Mouse (Mus musculus): ENCODE data around the gene Tppp. TPM values are rescaled to one million over a fixed set of nuclear protein-coding genes. Genes with fewer than 3 reads are reported as not detected.

Gene Tppp
- polyA plus RNA-seq (2012; rRNA removed) (1.8 and 2.2 TPM in 2 replicates), polyA plus RNA-seq (2014; fragmentation: Nextera tagmentation; extraction: Ambion mirVana) (1.7 and 2.4 TPM in 2 replicates)

DNA sequence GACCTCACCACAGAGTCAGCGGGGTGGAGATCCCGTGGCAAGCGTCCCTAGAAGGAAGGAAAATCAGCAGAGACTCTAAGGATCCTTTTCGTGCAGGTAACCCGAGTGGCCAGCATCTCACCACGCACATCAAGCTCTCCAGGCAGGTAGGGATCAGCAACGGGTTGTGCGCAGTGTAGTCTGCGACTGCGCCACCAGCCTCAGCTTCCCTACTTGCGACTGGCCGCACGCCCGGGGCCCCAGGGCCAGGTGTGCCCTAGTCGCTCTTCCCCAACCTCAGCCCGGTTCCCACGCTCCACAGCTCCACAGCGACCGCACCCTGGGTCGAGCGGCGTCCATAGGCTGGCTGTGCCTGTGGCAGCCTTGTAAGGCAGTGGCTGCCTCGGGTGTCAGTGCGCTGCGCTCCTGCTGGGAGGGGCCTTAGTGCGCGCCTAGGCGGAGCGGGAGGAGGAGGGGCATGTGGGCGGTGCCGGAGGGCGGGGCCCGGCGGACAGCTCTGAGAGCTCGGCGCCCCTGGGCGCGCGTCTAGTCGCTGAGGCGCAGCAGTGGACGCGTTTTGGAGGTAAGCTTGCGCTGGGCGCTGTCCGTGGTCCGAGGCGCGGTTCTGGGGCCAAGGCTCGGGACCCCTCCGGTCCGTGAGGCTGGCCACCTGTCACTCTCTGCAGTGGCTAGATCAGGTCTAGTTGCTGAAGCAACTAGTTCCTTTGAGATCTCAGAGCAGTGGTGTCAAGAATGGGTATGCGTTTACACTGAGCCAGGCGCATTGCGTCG is at the start of gene Tppp:
Gene Tppp (plus strand): TSS at position 460 of the 771 bp plus-strand sequence.
- Histone ChIP-seq H3K9me3 (ENCODE audit: control insufficient read depth, low read length) (no peaks in the 10 kb centered on the region), H3K4me2 (replicated peaks; ENCODE audit: low read depth, low read length, severe bottlenecking) (peak within 1 kb of the TSS; percentile 98), H3K27me3 (ENCODE audit: control insufficient read depth, insufficient read depth, low read length) (0 out of 2 replicates have a peak, but pooled peaks cover 19% of the 10 kb centered on the region), H3K27ac (replicated peaks; ENCODE audit: low read depth, low read length) (no peak within 1 kb of the TSS), H3K36me3 (ENCODE audit: control insufficient read depth, insufficient read depth, low read length) (no peaks in the 10 kb centered on the region), H3K9ac (ENCODE audit: low read depth, low read length, severe bottlenecking) (peak within 1 kb of the TSS; percentile 50), H3K4me3 (replicated peaks; ENCODE audit: low read length) (peak within 1 kb of the TSS; percentile 47), H3K4me1 (ENCODE audit: control insufficient read depth, insufficient read depth, low read length) (peaks cover 9% of the 10 kb centered on the region)
- WGBS, result 1% methylated on average over 56 of the region's 56 CpGs
- peak; percentile 91 for DNase-seq (ENCODE audit: low spot score)
- ATAC-seq (ENCODE audit: low FRiP score, low read depth), result peak; percentile 95
- no peak for TF ChIP-seq POLR2A (IDR thresholded peaks at IDR 0.05; ENCODE audit: borderline replicate concordance, extremely low read depth, insufficient read depth, insufficient read length)

DNA sequence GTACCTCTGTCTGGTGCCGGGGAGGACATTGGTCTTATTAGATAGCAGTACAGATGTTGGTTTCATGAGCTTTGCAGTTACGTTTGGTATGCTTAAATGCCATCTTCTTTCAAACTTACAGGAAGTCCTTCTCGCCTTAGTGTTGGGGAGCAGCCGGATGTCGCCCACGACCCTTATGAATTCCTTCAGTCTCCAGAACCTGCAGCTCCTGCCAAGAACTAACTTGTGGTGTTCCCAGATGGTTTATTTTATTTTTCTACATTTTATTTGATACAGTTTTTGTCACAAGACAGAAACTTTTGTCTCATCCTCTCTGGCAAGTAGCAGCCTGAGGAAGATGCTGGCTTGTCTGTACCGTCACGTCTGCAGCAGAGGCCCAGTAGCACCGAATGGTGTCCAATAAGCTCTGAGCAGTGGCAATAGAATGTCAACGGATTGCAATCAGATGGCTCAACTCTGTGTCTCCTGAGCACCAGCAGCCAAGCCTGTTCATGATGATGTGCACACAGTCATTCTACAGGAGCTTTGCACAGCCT is 49.0 kb upstream of the Tppp start:
- ATAC-seq (ENCODE audit: low FRiP score, low read depth), result no peak
- no peak overlapping the region for H3K4me2 ChIP-seq (replicated peaks; ENCODE audit: low read depth, low read length, severe bottlenecking)

DNA sequence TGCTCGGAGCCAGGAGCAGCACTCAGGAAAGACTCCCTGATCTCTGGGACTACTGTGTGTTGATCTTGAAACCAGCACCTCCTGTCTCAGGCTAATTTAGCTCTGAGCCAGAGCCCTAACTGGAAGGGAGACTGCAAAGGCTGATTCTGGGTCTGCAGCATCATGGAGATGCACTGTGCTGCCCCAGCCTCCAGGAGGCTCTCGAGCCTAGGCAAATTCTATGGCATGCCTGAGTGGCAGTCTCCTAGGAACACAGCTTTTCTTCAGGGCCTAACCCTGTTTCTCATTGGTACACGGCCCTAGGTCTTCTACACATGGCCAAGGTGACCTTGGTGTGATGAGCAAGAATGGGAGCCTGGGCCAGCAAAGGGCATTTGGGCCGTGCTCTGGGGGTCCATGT is 48.0 kb upstream of the Tppp start:
- no peak overlapping the region for H3K9ac ChIP-seq (ENCODE audit: low read depth, low read length, severe bottlenecking)
- H3K4me1 ChIP-seq (ENCODE audit: control insufficient read depth, insufficient read depth, low read length), result no peaks in the 10 kb centered on the region
- no peaks in the 10 kb centered on the region for H3K9me3 ChIP-seq (ENCODE audit: control insufficient read depth, low read length)
- TF ChIP-seq POLR2A (IDR thresholded peaks at IDR 0.05; ENCODE audit: borderline replicate concordance, extremely low read depth, insufficient read depth, insufficient read length), result no peak
- no peak for DNase-seq (ENCODE audit: low spot score)
- H3K36me3 ChIP-seq (ENCODE audit: control insufficient read depth, insufficient read depth, low read length), result peaks cover 59% of the 10 kb centered on the region
- 82% methylated on average over 4 of the region's 4 CpGs for WGBS
- no peak overlapping the region for H3K4me3 ChIP-seq (replicated peaks; ENCODE audit: low read length)
- H3K27ac ChIP-seq (replicated peaks; ENCODE audit: low read depth, low read length), result no peak overlapping the region
- H3K4me2 ChIP-seq (replicated peaks; ENCODE audit: low read depth, low read length, severe bottlenecking), result no peak overlapping the region
- no peaks in the 10 kb centered on the region for H3K27me3 ChIP-seq (ENCODE audit: control insufficient read depth, insufficient read depth, low read length)
- ATAC-seq (ENCODE audit: low FRiP score, low read depth), result no peak

More for the DNA sequence above, 49.0 kb upstream of the Tppp start:
- no peak for DNase-seq (ENCODE audit: low spot score)
- WGBS, result 89% methylated on average over 10 of the region's 10 CpGs
- H3K9me3 ChIP-seq (ENCODE audit: control insufficient read depth, low read length), result no peaks in the 10 kb centered on the region
- no peaks in the 10 kb centered on the region for H3K27me3 ChIP-seq (ENCODE audit: control insufficient read depth, insufficient read depth, low read length)
- no peak for TF ChIP-seq POLR2A (IDR thresholded peaks at IDR 0.05; ENCODE audit: borderline replicate concordance, extremely low read depth, insufficient read depth, insufficient read length)
- H3K36me3 ChIP-seq (ENCODE audit: control insufficient read depth, insufficient read depth, low read length), result peaks cover 69% of the 10 kb centered on the region
- no peak overlapping the region for H3K27ac ChIP-seq (replicated peaks; ENCODE audit: low read depth, low read length)
- no peak overlapping the region for H3K4me3 ChIP-seq (replicated peaks; ENCODE audit: low read length)
- H3K9ac ChIP-seq (ENCODE audit: low read depth, low read length, severe bottlenecking), result no peak overlapping the region
- no peaks in the 10 kb centered on the region for H3K4me1 ChIP-seq (ENCODE audit: control insufficient read depth, insufficient read depth, low read length)

DNA sequence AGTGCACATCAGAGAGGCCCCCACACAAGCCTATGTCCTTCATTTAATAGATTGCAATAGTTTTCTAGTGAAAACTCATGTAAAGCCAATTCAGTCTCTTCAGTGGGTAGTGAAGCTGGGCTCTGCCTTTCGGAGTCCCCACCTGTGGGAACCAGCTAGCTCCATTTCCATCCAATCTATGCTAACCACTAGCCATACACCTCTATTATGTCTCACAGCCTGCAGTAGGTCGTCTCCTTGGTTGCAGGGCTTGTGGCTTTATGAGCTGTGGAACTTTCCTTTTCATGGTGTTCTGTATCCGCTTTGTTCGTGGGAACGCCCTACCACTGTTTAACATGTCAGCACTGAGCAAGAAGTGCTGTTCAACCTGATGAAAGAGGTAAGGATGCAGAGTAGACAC is 45.7 kb upstream of the Tppp start, which contains the start of gene Zdhhc11:
Gene Zdhhc11 (plus strand): TSS at position 301 of the 400 bp plus-strand sequence.
- no peaks in the 10 kb centered on the region for H3K9me3 ChIP-seq (ENCODE audit: control insufficient read depth, low read length)
- TF ChIP-seq POLR2A (IDR thresholded peaks at IDR 0.05; ENCODE audit: borderline replicate concordance, extremely low read depth, insufficient read depth, insufficient read length), result no peak
- no peak within 1 kb of the TSS for H3K9ac ChIP-seq (ENCODE audit: low read depth, low read length, severe bottlenecking)
- peaks cover 36% of the 10 kb centered on the region for H3K36me3 ChIP-seq (ENCODE audit: control insufficient read depth, insufficient read depth, low read length)
- WGBS, result 82% methylated on average over 5 of the region's 5 CpGs
- H3K4me3 ChIP-seq (replicated peaks; ENCODE audit: low read length), result no peak within 1 kb of the TSS
- no peaks in the 10 kb centered on the region for H3K27me3 ChIP-seq (ENCODE audit: control insufficient read depth, insufficient read depth, low read length)
- ATAC-seq (ENCODE audit: low FRiP score, low read depth), result no peak
- H3K27ac ChIP-seq (replicated peaks; ENCODE audit: low read depth, low read length), result no peak within 1 kb of the TSS
- no peak for DNase-seq (ENCODE audit: low spot score)
- H3K4me2 ChIP-seq (replicated peaks; ENCODE audit: low read depth, low read length, severe bottlenecking), result no peak within 1 kb of the TSS
- no peaks in the 10 kb centered on the region for H3K4me1 ChIP-seq (ENCODE audit: control insufficient read depth, insufficient read depth, low read length)

DNA sequence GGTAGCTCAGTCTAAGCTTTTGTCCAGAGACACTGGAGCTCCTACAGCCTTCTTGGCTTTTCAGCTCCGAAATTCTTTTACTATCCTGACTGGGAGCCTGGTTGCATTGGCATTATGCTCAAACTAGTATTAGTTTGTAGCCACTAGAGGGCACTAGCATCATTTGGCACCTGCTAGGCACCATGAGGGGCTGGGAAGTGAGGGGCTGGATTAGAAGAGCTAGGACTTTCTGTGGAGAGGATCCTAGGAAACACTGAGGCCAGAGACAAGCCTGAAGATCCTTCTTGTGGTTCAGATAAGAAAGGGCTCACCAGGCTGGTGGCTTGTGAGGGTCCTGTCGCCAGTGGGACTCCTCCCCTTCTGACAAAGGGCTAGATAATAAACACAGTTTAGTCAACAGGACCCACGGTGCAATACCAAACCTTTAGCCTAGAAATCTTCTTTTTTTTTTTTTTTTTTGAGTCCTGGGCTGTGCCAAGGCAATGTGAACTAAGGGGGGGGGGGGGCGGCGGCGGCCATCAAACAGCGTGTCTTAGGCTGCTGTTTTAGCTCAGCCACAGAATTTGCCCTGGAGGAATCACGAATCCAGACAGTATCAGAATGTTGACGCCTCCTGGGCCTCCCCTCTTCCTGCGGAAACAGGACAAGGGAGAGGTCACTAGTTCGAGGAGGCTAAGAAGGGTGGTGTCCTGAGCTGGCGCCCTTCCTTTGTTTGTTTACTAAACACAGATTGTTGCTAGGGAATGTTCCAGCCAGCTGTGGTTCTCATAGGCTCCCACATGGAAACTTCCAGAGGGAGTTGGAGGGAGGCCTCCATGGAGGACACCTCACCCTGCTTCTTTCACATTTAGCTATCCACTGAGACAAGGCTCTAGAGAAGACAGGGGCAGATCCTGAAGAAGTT is 38.4 kb upstream of the Tppp start:
- H3K4me3 ChIP-seq (replicated peaks; ENCODE audit: low read length), result no peak overlapping the region
- no peak for TF ChIP-seq POLR2A (IDR thresholded peaks at IDR 0.05; ENCODE audit: borderline replicate concordance, extremely low read depth, insufficient read depth, insufficient read length)
- WGBS, result 33% methylated on average over 12 of the region's 12 CpGs
- peak; percentile 88 for DNase-seq (ENCODE audit: low spot score)
- H3K4me1 ChIP-seq (ENCODE audit: control insufficient read depth, insufficient read depth, low read length), result no peaks in the 10 kb centered on the region
- no peak overlapping the region for H3K9ac ChIP-seq (ENCODE audit: low read depth, low read length, severe bottlenecking)
- H3K36me3 ChIP-seq (ENCODE audit: control insufficient read depth, insufficient read depth, low read length), result no peaks in the 10 kb centered on the region
- no peaks in the 10 kb centered on the region for H3K9me3 ChIP-seq (ENCODE audit: control insufficient read depth, low read length)
- no peak overlapping the region for H3K27ac ChIP-seq (replicated peaks; ENCODE audit: low read depth, low read length)
- no peaks in the 10 kb centered on the region for H3K27me3 ChIP-seq (ENCODE audit: control insufficient read depth, insufficient read depth, low read length)
- no peak overlapping the region for H3K4me2 ChIP-seq (replicated peaks; ENCODE audit: low read depth, low read length, severe bottlenecking)
- peak; percentile 75 for ATAC-seq (ENCODE audit: low FRiP score, low read depth)
